Mouse (Mus musculus) ES-Bruce4 (cell line): Measurements from ENCODE around the gene Bckdhb.

Source experiments
- CTCF ChIP-seq: IDR thresholded peaks from one replicate; pipeline ENCODE4 v1.8.1; 2011; ENCODE audit warnings: low read depth, low read length
- EP300 ChIP-seq: IDR thresholded peaks from 2 replicates; pipeline ENCODE4 v1.6.1; 2011; ENCODE audit warnings: low read depth, low read length; ENCODE audit not compliant: insufficient read depth
- POLR2A ChIP-seq: IDR thresholded peaks from one replicate; pipeline ENCODE4 v1.8.1; 2011; ENCODE audit warnings: low read length; ENCODE audit not compliant: insufficient read depth

- TF ChIP-seq POLR2A (no peak), CTCF (no peak), EP300 (no peak)
Observed at GRCm38 (mm10) chr9:84103344-84103743, 178.4 kb downstream of the Bckdhb start.
